9 mouse cellular contexts compared by ENCODE assay signal in the genomic region with DNA sequence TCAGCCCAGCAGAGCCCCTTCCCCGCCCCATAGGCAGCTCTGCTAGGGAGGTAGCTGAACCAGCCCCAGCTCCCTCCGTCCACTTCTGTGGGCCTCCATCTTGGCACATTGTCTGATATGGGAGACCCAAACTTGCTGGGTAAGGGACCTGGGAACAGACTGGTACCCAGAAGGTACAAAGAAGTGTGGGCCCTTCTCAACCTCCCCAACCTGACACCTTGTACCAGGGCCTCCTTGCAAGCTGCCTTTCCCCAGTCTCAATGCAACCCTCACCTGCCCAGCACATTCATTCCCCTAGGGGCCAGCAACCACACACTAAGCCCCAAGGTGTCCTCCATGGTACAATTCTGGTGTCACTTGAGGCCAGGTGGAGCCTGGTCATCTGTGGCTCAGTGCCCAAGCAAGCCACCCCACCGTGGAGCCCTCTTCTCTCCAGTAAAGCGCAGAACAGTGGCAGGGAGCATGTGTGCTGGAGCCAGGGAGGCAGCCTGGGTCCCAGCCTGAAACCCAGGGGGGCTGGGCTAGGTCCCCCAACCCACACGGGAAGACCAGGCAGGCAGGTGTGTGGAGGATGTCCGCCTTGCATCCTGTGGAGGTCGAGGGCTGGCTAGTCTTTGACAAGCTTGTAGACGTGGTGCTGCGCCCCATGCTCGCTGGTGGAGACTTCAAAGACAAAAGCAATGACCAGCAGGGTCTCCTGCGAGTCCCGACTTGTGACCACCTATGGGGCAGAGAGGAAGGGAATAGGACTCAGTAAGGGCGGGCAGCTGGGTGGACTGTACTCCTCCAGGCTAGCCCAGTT. TPM values are rescaled to one million over a fixed set of nuclear protein-coding genes. Genes with fewer than 3 reads are reported as not detected.
DNase-seq lines count a peak whose midpoint lies in the region; ATAC-seq lines count a peak whose summit lies in the region.
"Had no signal": no experiment of that assay in that cellular context is flagged by ENCODE, and none has a peak within 500 bp of the region (broad histone marks: within the 10 kb centered on the region; RNA-seq: fewer than 3 reads in every experiment).

No protein-coding gene starts in this region.

- ATAC-seq in heart, embryonic 12.5 days (ENCODE audit: insufficient number of reproducible peaks, low FRiP score) = no peak
- ATAC-seq in heart, embryonic 11.5 days (replicated peaks; ENCODE audit: insufficient number of reproducible peaks, low FRiP score, low TSS enrichment) = no peak
- ATAC-seq in midbrain, embryonic 15.5 days (replicated peaks) = no peak
- no peak; the same call in 1 of the 2 replicates for ATAC-seq in intestine, embryonic 14.5 days (replicated peaks; ENCODE audit: low FRiP score, low TSS enrichment, low read depth)

- no peaks in the 10 kb centered on the region for H3K9me3 ChIP-seq in heart, embryonic 12.5 days (replicated peaks)
- H3K9me3 ChIP-seq in heart, embryonic 11.5 days (replicated peaks; ENCODE audit: control insufficient read depth, low read length) = no peaks in the 10 kb centered on the region
- H3K9me3 ChIP-seq in midbrain, embryonic 10.5 days (replicated peaks) = no peaks in the 10 kb centered on the region
- no peaks in the 10 kb centered on the region for H3K9me3 ChIP-seq in midbrain, embryonic 15.5 days
- no peaks in the 10 kb centered on the region for H3K9me3 ChIP-seq in intestine, embryonic 14.5 days (ENCODE audit: control insufficient read depth, low read length)

- DNase-seq in midbrain, embryonic 10.5 days (ENCODE audit: low spot score) = peak; percentile 37
- DNase-seq in intestine, embryonic 14.5 days (ENCODE audit: low spot score) = peak; percentile 71
- peak; percentile 26 for DNase-seq in yolk sac, embryonic 10.5 days (ENCODE audit: low spot score)
- DNase-seq in spleen, postnatal 10 days (ENCODE audit: low spot score in 2 of 2) = no peak
- DNase-seq in ovary, postnatal 36 days (ENCODE audit: low spot score) = no peak
- DNase-seq: gastrocnemius, postnatal 25 days had no signal

- peak overlapping the region; percentile 48; the same call in 1 of the 2 replicates for H3K27ac ChIP-seq in heart, embryonic 12.5 days (ENCODE audit: poor library complexity, severe bottlenecking)
- no peak overlapping the region; the same call in 1 of the 2 replicates for H3K27ac ChIP-seq in heart, embryonic 11.5 days (ENCODE audit: low read depth, low read length)
- no peak overlapping the region for H3K27ac ChIP-seq in midbrain, embryonic 10.5 days (replicated peaks)
- no peak overlapping the region for H3K27ac ChIP-seq in midbrain, embryonic 15.5 days
- peak overlapping the region; percentile 47 for H3K27ac ChIP-seq in intestine, embryonic 14.5 days (ENCODE audit: low read depth)

- H3K4me1 ChIP-seq in heart, embryonic 12.5 days (replicated peaks) = peaks cover 54% of the 10 kb centered on the region
- H3K4me1 ChIP-seq in heart, embryonic 11.5 days (ENCODE audit: control insufficient read depth, insufficient read depth, low read length) = peaks cover 38% of the 10 kb centered on the region
- H3K4me1 ChIP-seq in midbrain, embryonic 10.5 days = peaks cover 58% of the 10 kb centered on the region
- H3K4me1 ChIP-seq in midbrain, embryonic 15.5 days = peaks cover 27% of the 10 kb centered on the region
- H3K4me1 ChIP-seq in intestine, embryonic 14.5 days (replicated peaks; ENCODE audit: control insufficient read depth, insufficient read depth, low read length) = peaks cover 37% of the 10 kb centered on the region

- no peaks in the 10 kb centered on the region for H3K27me3 ChIP-seq in heart, embryonic 12.5 days (replicated peaks)
- no peaks in the 10 kb centered on the region for H3K27me3 ChIP-seq in heart, embryonic 11.5 days (ENCODE audit: control insufficient read depth, insufficient read depth, low read length)
- peaks cover 4% of the 10 kb centered on the region; the same call in 1 of the 2 replicates for H3K27me3 ChIP-seq in midbrain, embryonic 10.5 days (ENCODE audit: low read depth, poor library complexity, severe bottlenecking)
- no peaks in the 10 kb centered on the region for H3K27me3 ChIP-seq in midbrain, embryonic 15.5 days (replicated peaks)
- H3K27me3 ChIP-seq in intestine, embryonic 14.5 days (replicated peaks; ENCODE audit: control insufficient read depth, insufficient read depth, low read length) = no peaks in the 10 kb centered on the region

- H3K36me3 ChIP-seq in heart, embryonic 12.5 days = peaks cover 61% of the 10 kb centered on the region
- H3K36me3 ChIP-seq in heart, embryonic 11.5 days (ENCODE audit: control insufficient read depth, insufficient read depth, low read length) = peaks cover 21% of the 10 kb centered on the region
- H3K36me3 ChIP-seq in midbrain, embryonic 10.5 days = peaks cover 82% of the 10 kb centered on the region
- H3K36me3 ChIP-seq in midbrain, embryonic 15.5 days (replicated peaks) = peaks cover 10% of the 10 kb centered on the region
- H3K36me3 ChIP-seq in intestine, embryonic 14.5 days (ENCODE audit: control insufficient read depth, insufficient read depth, low read length) = peaks cover 59% of the 10 kb centered on the region

- peak overlapping the region; percentile 49 for H3K9ac ChIP-seq in heart, embryonic 12.5 days
- no peak overlapping the region for H3K9ac ChIP-seq in heart, embryonic 11.5 days (ENCODE audit: low read depth, low read length)
- no peak overlapping the region for H3K9ac ChIP-seq in midbrain, embryonic 15.5 days
- H3K9ac ChIP-seq in intestine, embryonic 14.5 days (ENCODE audit: low read length) = no peak overlapping the region

- H3K4me2 ChIP-seq in heart, embryonic 12.5 days = peak overlapping the region; percentile 22; the same call in 1 of the 2 replicates
- no peak overlapping the region for H3K4me2 ChIP-seq in heart, embryonic 11.5 days
- no peak overlapping the region for H3K4me2 ChIP-seq in midbrain, embryonic 15.5 days
- no peak overlapping the region; the same call in 1 of the 2 replicates for H3K4me2 ChIP-seq in intestine, embryonic 14.5 days (ENCODE audit: low read length)

- no peak overlapping the region for H3K4me3 ChIP-seq in heart, embryonic 12.5 days
- no peak overlapping the region for H3K4me3 ChIP-seq in heart, embryonic 11.5 days (ENCODE audit: low read depth, low read length)
- no peak overlapping the region; the same call in 1 of the 2 replicates for H3K4me3 ChIP-seq in midbrain, embryonic 10.5 days
- H3K4me3 ChIP-seq in midbrain, embryonic 15.5 days = no peak overlapping the region
- H3K4me3 ChIP-seq in intestine, embryonic 14.5 days (ENCODE audit: low read depth, low read length) = no peak overlapping the region

- WGBS in heart, embryonic 12.5 days = 55% methylated on average over 13 of the region's 13 CpGs
- 53% methylated on average over 13 of the region's 13 CpGs for WGBS in heart, embryonic 11.5 days (ENCODE audit: insufficient replicate concordance)
- WGBS in midbrain, embryonic 10.5 days = 46% methylated on average over 13 of the region's 13 CpGs
- 47% methylated on average over 13 of the region's 13 CpGs for WGBS in midbrain, embryonic 15.5 days
- WGBS in intestine, embryonic 14.5 days = 55% methylated on average over 13 of the region's 13 CpGs

RNA-seq across cellular contexts. Expression of a gene that starts 4.0 kb away (rescaled TPM):
- polyA plus RNA-seq in heart, embryonic 12.5 days (2016; fragmentation: Nextera tagmentation; extraction: Ambion mirVana) = 301 and 344 TPM in 2 replicates
- 408 and 446 TPM in 2 replicates for polyA plus RNA-seq in heart, embryonic 11.5 days (2014; fragmentation: Nextera tagmentation; extraction: Ambion mirVana)
- polyA plus RNA-seq in midbrain, embryonic 10.5 days (2016; fragmentation: Nextera tagmentation; extraction: Ambion mirVana) = 426 and 489 TPM in 2 replicates
- polyA plus RNA-seq in midbrain, embryonic 15.5 days (2015; fragmentation: Nextera tagmentation; extraction: Ambion mirVana) = 307 and 313 TPM in 2 replicates
- 909 and 955 TPM in 2 replicates for polyA plus RNA-seq in intestine, embryonic 14.5 days (2014; fragmentation: Nextera tagmentation; extraction: Ambion mirVana)

RNA-seq across cellular contexts. Expression of a gene that starts 18.3 kb away (rescaled TPM):
- 7.9 and 8.1 TPM in 2 replicates for polyA plus RNA-seq in heart, embryonic 12.5 days (2016; fragmentation: Nextera tagmentation; extraction: Ambion mirVana)
- polyA plus RNA-seq in heart, embryonic 11.5 days (2014; fragmentation: Nextera tagmentation; extraction: Ambion mirVana) = 6.5 and 7.5 TPM in 2 replicates
- polyA plus RNA-seq in midbrain, embryonic 10.5 days (2016; fragmentation: Nextera tagmentation; extraction: Ambion mirVana) = 5.0 and 5.2 TPM in 2 replicates
- 1.4 and 2.1 TPM in 2 replicates for polyA plus RNA-seq in midbrain, embryonic 15.5 days (2015; fragmentation: Nextera tagmentation; extraction: Ambion mirVana)
- polyA plus RNA-seq in intestine, embryonic 14.5 days (2014; fragmentation: Nextera tagmentation; extraction: Ambion mirVana) = 12.0 and 13.3 TPM in 2 replicates

RNA-seq across cellular contexts. Expression of a gene that starts 19.0 kb away (rescaled TPM):
- polyA plus RNA-seq in heart, embryonic 12.5 days (2016; fragmentation: Nextera tagmentation; extraction: Ambion mirVana) = 21.8 and 23.0 TPM in 2 replicates
- 15.3 and 17.3 TPM in 2 replicates for polyA plus RNA-seq in heart, embryonic 11.5 days (2014; fragmentation: Nextera tagmentation; extraction: Ambion mirVana)
- 28.2 and 30.8 TPM in 2 replicates for polyA plus RNA-seq in midbrain, embryonic 10.5 days (2016; fragmentation: Nextera tagmentation; extraction: Ambion mirVana)
- polyA plus RNA-seq in midbrain, embryonic 15.5 days (2015; fragmentation: Nextera tagmentation; extraction: Ambion mirVana) = 27.8 and 28.5 TPM in 2 replicates
- 27.3 and 33.7 TPM in 2 replicates for polyA plus RNA-seq in intestine, embryonic 14.5 days (2014; fragmentation: Nextera tagmentation; extraction: Ambion mirVana)

RNA-seq across cellular contexts. Expression of a gene that starts 32.7 kb away (rescaled TPM):
- polyA plus RNA-seq in heart, embryonic 12.5 days (2016; fragmentation: Nextera tagmentation; extraction: Ambion mirVana) = 3.7 and 4.6 TPM in 2 replicates
- 2.9 and 5.0 TPM in 2 replicates for polyA plus RNA-seq in heart, embryonic 11.5 days (2014; fragmentation: Nextera tagmentation; extraction: Ambion mirVana)
- 2.8 and 5.0 TPM in 2 replicates for polyA plus RNA-seq in midbrain, embryonic 10.5 days (2016; fragmentation: Nextera tagmentation; extraction: Ambion mirVana)
- polyA plus RNA-seq in midbrain, embryonic 15.5 days (2015; fragmentation: Nextera tagmentation; extraction: Ambion mirVana) = 1.3 and 1.9 TPM in 2 replicates
- polyA plus RNA-seq in intestine, embryonic 14.5 days (2014; fragmentation: Nextera tagmentation; extraction: Ambion mirVana) = 3.7 and 4.0 TPM in 2 replicates

Comparison
In these comparisons a context has a peak if more than half of its experiments do, and no peak if none do; other contexts are left out.
1. H3K27ac ChIP-seq: peak in heart, embryonic 12.5 days (single experiment) and intestine, embryonic 14.5 days (single experiment); none in heart, embryonic 11.5 days (single experiment), midbrain, embryonic 10.5 days (single experiment) and midbrain, embryonic 15.5 days (single experiment).
2. DNase-seq: peak in midbrain, embryonic 10.5 days (single experiment), intestine, embryonic 14.5 days (single experiment) and yolk sac, embryonic 10.5 days (single experiment); none in spleen, postnatal 10 days (0 of 2) and ovary, postnatal 36 days (single experiment).